ENCODE assay signal across 8 mouse cellular contexts in genomic region chr17:56219805-56220204, GRCm38 (mm10). TPM values are rescaled to one million over a fixed set of nuclear protein-coding genes. Genes with fewer than 3 reads are reported as not detected.
DNase-seq lines count a peak whose midpoint lies in the region; ATAC-seq and TF ChIP-seq lines count a peak whose summit lies in the region.

No protein-coding gene starts in this region.

- peak; percentile 53; the same call in 1 of the 2 replicates for TF ChIP-seq EP300 in liver, postnatal 0 days (IDR thresholded peaks at IDR 0.05; ENCODE audit: low read depth)

- H3K4me1 ChIP-seq in heart, embryonic 16.5 days (ENCODE audit: control insufficient read depth, insufficient read depth, low read length): peaks cover 11% of the 10 kb centered on the region
- peaks cover 25% of the 10 kb centered on the region for H3K4me1 ChIP-seq in liver, postnatal 0 days (ENCODE audit: insufficient read depth)
- H3K4me1 ChIP-seq in thymus, adult 2 months (replicated peaks; ENCODE audit: control insufficient read depth, insufficient read depth, low read length): peaks cover 17% of the 10 kb centered on the region

- H3K4me3 ChIP-seq in heart, embryonic 16.5 days (ENCODE audit: low read length): no peak overlapping the region
- no peak overlapping the region for H3K4me3 ChIP-seq in liver, postnatal 0 days (ENCODE audit: low read depth, low read length)
- H3K4me3 ChIP-seq in thymus, adult 2 months (ENCODE audit: control insufficient read depth, insufficient read depth, low read length): no peak overlapping the region

- DNase-seq in adrenal gland, adult 8-10 months: peak; percentile 47
- DNase-seq in adrenal gland, postnatal 25 days: no peak
- peak; percentile 74 for DNase-seq in adrenal gland, postnatal 10 days
- no peak for DNase-seq in liver, postnatal 0 days
- DNase-seq in retina, postnatal 1 day: no peak
- DNase-seq in thymus, postnatal 0 days (ENCODE audit: low spot score): no peak
- no peak for DNase-seq in thymus, adult 2 months

- H3K9me3 ChIP-seq in heart, embryonic 16.5 days (replicated peaks; ENCODE audit: control insufficient read depth, low read length): no peaks in the 10 kb centered on the region
- no peaks in the 10 kb centered on the region for H3K9me3 ChIP-seq in liver, postnatal 0 days (ENCODE audit: low read length)

- 39% methylated on average over 3 of the region's 3 CpGs for WGBS in heart, embryonic 16.5 days
- WGBS in liver, postnatal 0 days (ENCODE audit: insufficient replicate concordance): 21% methylated on average over 3 of the region's 3 CpGs
- WGBS in thymus, adult 2 months: 65% methylated on average over 3 of the region's 3 CpGs

- no peak overlapping the region for H3K9ac ChIP-seq in heart, embryonic 16.5 days (ENCODE audit: low read length)
- H3K9ac ChIP-seq in liver, postnatal 0 days (replicated peaks): no peak overlapping the region

- H3K27ac ChIP-seq in heart, embryonic 16.5 days (ENCODE audit: low read length): peak overlapping the region; percentile 61
- peak overlapping the region; percentile 96 for H3K27ac ChIP-seq in liver, postnatal 0 days (ENCODE audit: low read depth)
- no peak overlapping the region for H3K27ac ChIP-seq in thymus, adult 2 months (ENCODE audit: control insufficient read depth, insufficient read depth, low read length)

- no peaks in the 10 kb centered on the region for H3K36me3 ChIP-seq in heart, embryonic 16.5 days (ENCODE audit: control insufficient read depth, insufficient read depth)
- H3K36me3 ChIP-seq in liver, postnatal 0 days (replicated peaks; ENCODE audit: insufficient read depth, low read length): no peaks in the 10 kb centered on the region
- H3K36me3 ChIP-seq in thymus, adult 2 months (ENCODE audit: control insufficient read depth, insufficient read depth, low read length): no peaks in the 10 kb centered on the region

- no peak for TF ChIP-seq CTCF in liver, postnatal 0 days (IDR thresholded peaks at IDR 0.05; ENCODE audit: low read depth)
- TF ChIP-seq CTCF in thymus, adult 2 months (IDR thresholded peaks at IDR 0.05; ENCODE audit: borderline replicate concordance, control insufficient read depth, extremely low read depth, insufficient read depth, low read length, poor library complexity): no peak

- ATAC-seq in heart, embryonic 16.5 days (replicated peaks; ENCODE audit: extremely low read depth, insufficient read depth, low FRiP score): no peak
- 0 out of 2 replicates have a peak, but pooled peaks have one; percentile 4 for ATAC-seq in liver, postnatal 0 days

- no peak overlapping the region for H3K4me2 ChIP-seq in heart, embryonic 16.5 days (ENCODE audit: low read depth, low read length)
- H3K4me2 ChIP-seq in liver, postnatal 0 days (ENCODE audit: low read depth, low read length): 0 out of 2 replicates have a peak overlapping the region, but pooled peaks have one; percentile 93

- TF ChIP-seq POLR2A in thymus, adult 2 months (IDR thresholded peaks at IDR 0.05; ENCODE audit: control insufficient read depth, extremely low read depth, insufficient read depth, low read length, poor library complexity): no peak

- no peaks in the 10 kb centered on the region for H3K27me3 ChIP-seq in heart, embryonic 16.5 days (ENCODE audit: control insufficient read depth, insufficient read depth, low read length)
- no peaks in the 10 kb centered on the region for H3K27me3 ChIP-seq in liver, postnatal 0 days (ENCODE audit: insufficient read depth, low read length)
- H3K27me3 ChIP-seq in thymus, adult 2 months (ENCODE audit: control insufficient read depth, insufficient read depth, low read length): no peaks in the 10 kb centered on the region

RNA-seq across cellular contexts. Expression of gene Dpp9, which starts 1.1 kb away (rescaled TPM):
- total RNA-seq in adrenal gland, adult 8-10 months (2022): 10 to 100 TPM; 35.6 to 41.4 (median 39.6) TPM
- 40.4 and 41.3 TPM in 2 replicates for total RNA-seq in adrenal gland, postnatal 25 days (2021)
- 10 to 100 TPM; 28.8 to 30.1 TPM for total RNA-seq in adrenal gland, postnatal 10 days (2021)
- polyA plus RNA-seq in heart, embryonic 16.5 days (2015; fragmentation: Nextera tagmentation; extraction: Ambion mirVana): 23.4 and 26.4 TPM in 2 replicates
- 10.2 and 12.1 TPM in 2 replicates for polyA plus RNA-seq in liver, postnatal 0 days (2015; fragmentation: Nextera tagmentation; extraction: Ambion mirVana)
- polyA plus RNA-seq in thymus, postnatal 0 days (2015; fragmentation: Nextera tagmentation; extraction: Ambion mirVana): 30.5 and 32.7 TPM in 2 replicates
- polyA plus RNA-seq in thymus, adult 2 months (2012; rRNA removed): 85.6 and 95.2 TPM in 2 replicates

RNA-seq across cellular contexts. Expression of gene Mydgf, which starts 36.1 kb away (rescaled TPM):
- total RNA-seq in adrenal gland, adult 8-10 months (2022): 10 to 100 TPM; 49.4 to 62.3 (median 54.2) TPM
- 60.4 TPM in 2 replicates for total RNA-seq in adrenal gland, postnatal 25 days (2021)
- 10 to 100 TPM; 55.6 to 61.9 TPM for total RNA-seq in adrenal gland, postnatal 10 days (2021)
- 69.9 and 75.1 TPM in 2 replicates for polyA plus RNA-seq in heart, embryonic 16.5 days (2015; fragmentation: Nextera tagmentation; extraction: Ambion mirVana)
- polyA plus RNA-seq in liver, postnatal 0 days (2015; fragmentation: Nextera tagmentation; extraction: Ambion mirVana): 45.8 and 49.8 TPM in 2 replicates
- 58.6 and 59.2 TPM in 2 replicates for polyA plus RNA-seq in thymus, postnatal 0 days (2015; fragmentation: Nextera tagmentation; extraction: Ambion mirVana)
- 57.4 and 62.3 TPM in 2 replicates for polyA plus RNA-seq in thymus, adult 2 months (2012; rRNA removed)

RNA-seq across cellular contexts. Expression of gene Fem1a, which starts 36.8 kb away (rescaled TPM):
- total RNA-seq in adrenal gland, adult 8-10 months (2022): 10 to 100 TPM; 30.4 to 32.5 (median 31.2) TPM
- 30.0 and 32.0 TPM in 2 replicates for total RNA-seq in adrenal gland, postnatal 25 days (2021)
- total RNA-seq in adrenal gland, postnatal 10 days (2021): 10 to 100 TPM; 27.8 to 38.0 TPM
- polyA plus RNA-seq in heart, embryonic 16.5 days (2015; fragmentation: Nextera tagmentation; extraction: Ambion mirVana): 25.6 and 26.9 TPM in 2 replicates
- 5.1 and 5.2 TPM in 2 replicates for polyA plus RNA-seq in liver, postnatal 0 days (2015; fragmentation: Nextera tagmentation; extraction: Ambion mirVana)
- polyA plus RNA-seq in thymus, postnatal 0 days (2015; fragmentation: Nextera tagmentation; extraction: Ambion mirVana): 11.1 and 12.9 TPM in 2 replicates
- polyA plus RNA-seq in thymus, adult 2 months (2012; rRNA removed): 43.1 and 45.2 TPM in 2 replicates

RNA-seq across cellular contexts. Expression of gene Ticam1, which starts 56.8 kb away (rescaled TPM):
- total RNA-seq in adrenal gland, adult 8-10 months (2022): 10 to 100 TPM; 23.9 to 26.3 (median 24.8) TPM
- total RNA-seq in adrenal gland, postnatal 25 days (2021): 25.1 and 28.8 TPM in 2 replicates
- 10 to 100 TPM; 16.6 to 18.1 TPM for total RNA-seq in adrenal gland, postnatal 10 days (2021)
- polyA plus RNA-seq in heart, embryonic 16.5 days (2015; fragmentation: Nextera tagmentation; extraction: Ambion mirVana): 7.6 and 8.6 TPM in 2 replicates
- 2.6 and 3.1 TPM in 2 replicates for polyA plus RNA-seq in liver, postnatal 0 days (2015; fragmentation: Nextera tagmentation; extraction: Ambion mirVana)
- 2.5 and 3.0 TPM in 2 replicates for polyA plus RNA-seq in thymus, postnatal 0 days (2015; fragmentation: Nextera tagmentation; extraction: Ambion mirVana)
- polyA plus RNA-seq in thymus, adult 2 months (2012; rRNA removed): 21.6 and 23.1 TPM in 2 replicates

RNA-seq across cellular contexts. Expression of gene Tnfaip8l1, which starts 57.5 kb away (rescaled TPM):
- total RNA-seq in adrenal gland, adult 8-10 months (2022): 1 to 10 TPM; 2.2 to 4.2 (median 3.8) TPM
- total RNA-seq in adrenal gland, postnatal 25 days (2021): 6.2 and 7.7 TPM in 2 replicates
- total RNA-seq in adrenal gland, postnatal 10 days (2021): 10 to 100 TPM in 1 of 2 experiments, 1 to 10 TPM in 1; 9.5 to 11.0 TPM
- polyA plus RNA-seq in heart, embryonic 16.5 days (2015; fragmentation: Nextera tagmentation; extraction: Ambion mirVana): 8.2 and 9.0 TPM in 2 replicates
- 2.8 and 3.3 TPM in 2 replicates for polyA plus RNA-seq in liver, postnatal 0 days (2015; fragmentation: Nextera tagmentation; extraction: Ambion mirVana)
- 19.5 and 20.9 TPM in 2 replicates for polyA plus RNA-seq in thymus, postnatal 0 days (2015; fragmentation: Nextera tagmentation; extraction: Ambion mirVana)
- polyA plus RNA-seq in thymus, adult 2 months (2012; rRNA removed): 21.6 and 26.8 TPM in 2 replicates

Comparison
In these comparisons a context has a peak if more than half of its experiments do, and no peak if none do; other contexts are left out.
1. DNase-seq: peak in adrenal gland, adult 8-10 months (single experiment) and adrenal gland, postnatal 10 days (single experiment); none in adrenal gland, postnatal 25 days (single experiment), liver, postnatal 0 days (single experiment), retina, postnatal 1 day (single experiment), thymus, postnatal 0 days (single experiment) and thymus, adult 2 months (single experiment).